Mouse (Mus musculus) stomach, embryonic 16.5 days (tissue): Measurements from ENCODE around the gene Mlh1. TPM values are rescaled to one million over a fixed set of nuclear protein-coding genes. Genes with fewer than 3 reads are reported as not detected.

Experiments
- ATAC-seq: fragments of 200-750 bp; cut with Nextera tagmentation; 2 replicates; pipeline ENCODE4 v1.8.0; 2017; ENCODE audit warnings: moderate number of reproducible peaks, moderate TSS enrichment; ENCODE audit not compliant: insufficient read depth, low FRiP score
- H3K27ac ChIP-seq: fragments of 300-500 bp; sonication (generic); 2 replicates; pipeline ENCODE4 v1.5.1; 2014; ENCODE audit warnings: low read length
- H3K27me3 ChIP-seq: fragments of 300-500 bp; sonication (generic); 2 replicates; pipeline ENCODE4 v1.6.1; 2014; ENCODE audit warnings: low read length, control low read depth, mixed read lengths; ENCODE audit not compliant: control insufficient read depth, insufficient read depth
- H3K36me3 ChIP-seq: fragments of 300-500 bp; sonication (generic); 2 replicates; pipeline ENCODE4 v1.6.1; 2014; ENCODE audit warnings: low read length; ENCODE audit not compliant: control insufficient read depth, insufficient read depth
- H3K4me1 ChIP-seq: fragments of 300-500 bp; sonication (generic); 2 replicates; pipeline ENCODE4 v1.6.1; 2014; ENCODE audit warnings: low read length, control low read depth, mixed read lengths; ENCODE audit not compliant: control insufficient read depth, insufficient read depth
- H3K4me2 ChIP-seq: fragments of 300-500 bp; sonication (generic); 2 replicates; pipeline ENCODE4 v1.6.1; 2014; ENCODE audit warnings: low read depth, low read length, mixed read lengths
- H3K4me3 ChIP-seq: fragments of 300-500 bp; sonication (generic); replicated peaks from 2 replicates; pipeline ENCODE4 v1.5.1; 2014; ENCODE audit warnings: mild to moderate bottlenecking, low read length
- H3K9ac ChIP-seq: fragments of 300-500 bp; sonication (generic); 2 replicates; pipeline ENCODE4 v1.6.1; 2014; ENCODE audit warnings: low read length
- H3K9me3 ChIP-seq: fragments of 300-500 bp; sonication (generic); replicated peaks from 2 replicates; pipeline ENCODE4 v1.6.1; 2016; ENCODE audit warnings: low read length, control low read depth; ENCODE audit not compliant: control insufficient read depth
- WGBS: fragments of 180-500 bp; shearing (Covaris S2); extraction: QIAGEN DNeasy Blood & Tissue Kit; methylation state at CpG from one replicate; pipeline ENCODE4 v1.1.7; 2014; 5-methylcytosine and 5-hydroxymethylcytosine counted together
- polyA plus RNA-seq: library from polyadenylated mRNA; unstranded; fragments of >200 nt; fragmentation: Nextera tagmentation; extraction: Ambion mirVana; gene quantifications from 2 replicates; pipeline ENCODE4 v1.2.1, GENCODE M21; 2015

Mlh1 gene
- polyA plus RNA-seq, 1 experiment from 2014 or later = 35.5 TPM

DNA sequence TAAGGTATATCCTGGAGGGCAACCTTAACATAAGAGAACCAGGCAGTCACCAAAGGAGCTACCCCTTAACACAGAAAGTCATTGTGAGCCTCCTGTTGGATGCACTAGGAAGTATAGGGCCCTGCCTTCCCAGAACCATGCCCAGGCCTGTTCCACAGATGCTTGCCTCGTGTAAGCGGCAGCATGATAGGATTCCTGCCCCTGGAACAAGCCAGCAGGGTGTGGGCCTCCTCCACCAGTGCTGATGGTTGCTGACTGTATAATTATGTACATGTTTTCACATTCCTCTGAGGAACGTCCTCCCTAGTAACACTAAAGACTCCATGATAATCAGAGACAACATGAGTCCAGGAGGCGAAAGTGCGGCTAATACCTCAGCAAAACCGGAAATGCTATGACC is 28.2 kb downstream of the Mlh1 start:
- H3K4me1 ChIP-seq = no peaks in the 10 kb centered on the region
- 80% methylated on average over 6 of the region's 6 CpGs for WGBS
- ATAC-seq = no peak
- no peak overlapping the region for H3K4me3 ChIP-seq
- H3K27me3 ChIP-seq = no peaks in the 10 kb centered on the region
- no peak overlapping the region for H3K9ac ChIP-seq
- no peaks in the 10 kb centered on the region for H3K9me3 ChIP-seq
- peaks cover 16% of the 10 kb centered on the region; the same call in 1 of the 2 replicates for H3K36me3 ChIP-seq
- H3K4me2 ChIP-seq = no peak overlapping the region
- H3K27ac ChIP-seq = no peak overlapping the region

DNA sequence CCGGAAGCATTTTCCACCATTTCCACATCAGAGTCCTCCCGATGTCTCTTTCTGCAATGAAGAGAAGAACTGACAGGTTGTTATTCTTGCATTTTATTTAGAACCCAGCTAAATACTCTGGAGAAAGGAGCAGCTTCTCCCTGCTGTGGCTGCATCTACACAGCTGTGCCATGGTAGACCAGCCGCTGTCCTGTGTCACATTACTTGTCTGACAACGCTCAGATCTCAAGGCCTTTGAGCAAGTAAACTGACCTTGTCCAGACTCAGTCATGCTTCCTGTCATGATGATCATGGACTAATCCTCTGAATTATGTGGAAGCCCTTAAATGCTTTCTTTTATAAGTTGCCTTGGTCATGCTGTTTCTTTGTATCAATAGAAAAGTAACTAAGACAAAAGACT is 31.8 kb downstream of the Mlh1 start:
- no peak for ATAC-seq
- Histone ChIP-seq H3K4me3 (no peak overlapping the region), H3K9ac (no peak overlapping the region), H3K9me3 (no peaks in the 10 kb centered on the region), H3K4me1 (no peaks in the 10 kb centered on the region), H3K4me2 (no peak overlapping the region), H3K36me3 (peaks cover 18% of the 10 kb centered on the region), H3K27me3 (no peaks in the 10 kb centered on the region), H3K27ac (no peak overlapping the region)
- 88% methylated on average over 4 of the region's 4 CpGs for WGBS

DNA sequence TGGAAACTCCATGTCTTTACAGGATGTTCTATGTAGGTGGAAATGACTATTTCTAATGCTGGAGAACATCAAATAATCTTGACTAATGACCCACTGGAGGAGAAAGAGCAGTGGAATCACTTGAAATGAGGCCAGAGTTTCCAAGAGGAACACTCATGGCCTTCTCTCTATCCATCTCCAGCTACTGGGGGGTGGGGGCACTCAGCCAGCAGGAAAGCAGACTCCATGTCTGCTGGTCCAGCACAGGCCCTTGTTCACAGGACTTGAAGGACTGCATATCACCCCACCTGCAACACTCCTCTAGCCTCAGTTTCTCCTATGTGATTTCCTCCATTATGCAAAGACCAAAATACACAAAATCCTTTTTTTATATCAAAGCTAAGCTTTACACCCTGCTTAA is 33.9 kb downstream of the Mlh1 start:
- Histone ChIP-seq H3K27ac (no peak overlapping the region), H3K4me2 (no peak overlapping the region), H3K4me1 (no peaks in the 10 kb centered on the region), H3K9ac (no peak overlapping the region), H3K9me3 (no peaks in the 10 kb centered on the region), H3K36me3 (peaks cover 15% of the 10 kb centered on the region), H3K27me3 (no peaks in the 10 kb centered on the region), H3K4me3 (no peak overlapping the region)
- no peak for ATAC-seq

GRCm38 (mm10) chr9:111234701-111235100 is 36.9 kb downstream of the Mlh1 start:
- no peak overlapping the region for H3K27ac ChIP-seq
- no peak overlapping the region for H3K4me3 ChIP-seq
- H3K27me3 ChIP-seq = no peaks in the 10 kb centered on the region
- H3K36me3 ChIP-seq = peaks cover 23% of the 10 kb centered on the region
- no peaks in the 10 kb centered on the region for H3K4me1 ChIP-seq
- H3K4me2 ChIP-seq = no peak overlapping the region
- 90% methylated on average over 9 of the region's 9 CpGs for WGBS
- no peaks in the 10 kb centered on the region for H3K9me3 ChIP-seq
- no peak overlapping the region for H3K9ac ChIP-seq
- no peak for ATAC-seq

GRCm38 (mm10) chr9:111228446-111228845 is 43.1 kb downstream of the Mlh1 start:
- Histone ChIP-seq H3K27ac (no peak overlapping the region), H3K27me3 (no peaks in the 10 kb centered on the region), H3K4me1 (no peaks in the 10 kb centered on the region), H3K4me2 (no peak overlapping the region), H3K9me3 (no peaks in the 10 kb centered on the region), H3K36me3 (0 out of 2 replicates have a peak, but pooled peaks cover 15% of the 10 kb centered on the region), H3K9ac (no peak overlapping the region), H3K4me3 (no peak overlapping the region)
- WGBS = 85% methylated on average over 5 of the region's 5 CpGs
- no peak for ATAC-seq

DNA sequence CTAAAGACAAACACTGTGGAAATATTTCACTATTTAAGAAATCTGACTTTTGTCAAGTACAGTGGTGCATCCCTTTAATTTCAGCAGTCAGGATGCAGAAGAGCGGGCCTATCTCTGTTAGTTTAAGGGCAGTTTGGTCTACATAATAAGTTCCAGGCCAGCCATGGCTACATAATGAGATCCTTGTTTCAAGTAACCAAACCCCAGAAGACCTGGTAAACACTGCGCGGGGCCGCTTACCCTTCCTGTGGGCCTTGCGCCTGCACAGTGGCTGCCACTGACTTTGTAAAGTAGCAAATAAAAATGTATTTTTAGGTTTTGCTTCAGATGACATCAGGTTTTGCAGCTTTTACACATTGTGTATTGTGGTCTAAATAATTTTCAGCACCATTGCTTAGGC is 48.2 kb downstream of the Mlh1 start:
- WGBS = 97% methylated on average over 5 of the region's 5 CpGs
- H3K4me1 ChIP-seq = no peaks in the 10 kb centered on the region
- no peak overlapping the region for H3K27ac ChIP-seq
- H3K36me3 ChIP-seq = 0 out of 2 replicates have a peak, but pooled peaks cover 4% of the 10 kb centered on the region
- H3K4me2 ChIP-seq = no peak overlapping the region
- H3K9ac ChIP-seq = no peak overlapping the region
- ATAC-seq = no peak
- no peaks in the 10 kb centered on the region for H3K27me3 ChIP-seq
- H3K4me3 ChIP-seq = no peak overlapping the region
- H3K9me3 ChIP-seq = no peaks in the 10 kb centered on the region

DNA sequence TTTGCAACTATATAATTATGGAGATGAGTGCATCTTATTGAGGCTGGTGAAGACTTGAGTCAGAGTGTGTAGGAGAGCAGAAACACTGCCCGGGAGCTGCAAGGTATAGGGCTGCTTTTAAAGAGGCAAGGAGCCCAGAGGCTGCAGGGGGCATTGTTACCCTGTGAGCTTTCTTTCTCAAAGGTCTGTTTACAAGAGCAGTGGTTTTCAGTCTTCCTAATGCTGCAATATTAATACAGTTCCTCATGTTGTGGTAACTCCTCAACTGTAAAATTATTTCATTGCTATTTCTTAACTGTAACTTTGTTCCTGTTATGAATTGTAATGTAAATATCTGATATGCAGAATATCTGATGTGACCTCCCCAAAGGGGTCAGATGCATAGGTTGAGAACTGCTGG is 50.0 kb downstream of the Mlh1 start:
- Histone ChIP-seq H3K36me3 (0 out of 2 replicates have a peak, but pooled peaks cover 6% of the 10 kb centered on the region), H3K9me3 (no peaks in the 10 kb centered on the region)
- ATAC-seq = no peak

DNA sequence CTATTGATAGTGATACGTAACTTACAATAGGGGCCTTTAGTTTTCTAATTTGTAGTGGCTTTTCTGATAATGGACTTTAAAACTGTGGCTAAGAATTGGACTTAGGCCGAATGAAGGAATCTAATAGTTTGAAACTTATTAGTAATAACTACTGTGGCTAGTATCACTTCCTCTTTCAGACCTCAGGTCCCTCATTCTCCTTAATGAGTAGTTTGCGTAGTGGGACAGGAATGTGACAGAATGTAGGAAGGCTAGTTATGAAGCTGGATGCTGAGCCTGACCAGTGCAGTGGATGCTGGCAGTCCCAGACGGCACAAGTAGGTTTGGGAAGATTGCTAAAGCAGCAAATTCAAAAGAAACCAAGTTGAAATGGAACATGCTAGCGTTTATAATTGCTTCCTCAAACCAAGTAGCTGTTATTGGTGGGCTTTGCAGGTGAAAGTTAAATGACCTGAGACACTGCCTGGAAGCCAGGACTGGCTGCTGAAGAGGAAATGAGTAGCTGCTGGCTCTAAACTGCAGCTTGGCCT is 51.0 kb downstream of the Mlh1 start:
- 89% methylated on average over 5 of the region's 5 CpGs for WGBS
- Histone ChIP-seq H3K9me3 (no peaks in the 10 kb centered on the region), H3K27me3 (no peaks in the 10 kb centered on the region), H3K4me2 (no peak overlapping the region), H3K4me3 (no peak overlapping the region), H3K27ac (no peak overlapping the region), H3K9ac (no peak overlapping the region), H3K36me3 (0 out of 2 replicates have a peak, but pooled peaks cover 6% of the 10 kb centered on the region), H3K4me1 (no peaks in the 10 kb centered on the region)
- no peak for ATAC-seq

More for the DNA sequence above, 50.0 kb downstream of the Mlh1 start:
- WGBS = 94% methylated on average over 1 of the region's 1 CpGs
- Histone ChIP-seq H3K27me3 (no peaks in the 10 kb centered on the region), H3K4me1 (no peaks in the 10 kb centered on the region), H3K27ac (no peak overlapping the region), H3K4me2 (no peak overlapping the region), H3K9ac (no peak overlapping the region), H3K4me3 (no peak overlapping the region)

GRCm38 (mm10) chr9:111216424-111216823 is 55.2 kb downstream of the Mlh1 start:
- no peak for ATAC-seq
- Histone ChIP-seq H3K36me3 (0 out of 2 replicates have a peak, but pooled peaks cover 6% of the 10 kb centered on the region), H3K27me3 (no peaks in the 10 kb centered on the region), H3K9me3 (no peaks in the 10 kb centered on the region), H3K27ac (no peak overlapping the region), H3K4me2 (no peak overlapping the region), H3K4me3 (no peak overlapping the region), H3K4me1 (no peaks in the 10 kb centered on the region; the same call in 1 of the 2 replicates), H3K9ac (no peak overlapping the region)
